Mouse (Mus musculus) intestine, embryonic 15.5 days (tissue): ENCODE data around the gene Rgl3. TPM values are rescaled to one million over a fixed set of nuclear protein-coding genes. Genes with fewer than 3 reads are reported as not detected.
A peak's percentile ranks its signal among the peaks of the same experiment; 100 is the strongest.

Source experiments
- ATAC-seq: fragments of 200-750 bp; cut with Nextera tagmentation; 2 replicates; pipeline ENCODE4 v1.8.0; 2017; ENCODE audit warnings: moderate TSS enrichment, moderate library complexity
- H3K27ac ChIP-seq: fragments of 300-500 bp; sonication (generic); 2 replicates; pipeline ENCODE4 v1.5.1; 2015; ENCODE audit warnings: mild to moderate bottlenecking, inconsistent platforms
- H3K27me3 ChIP-seq: fragments of 300-500 bp; sonication (generic); replicated peaks from 2 replicates; pipeline ENCODE4 v1.6.1; 2015; ENCODE audit warnings: inconsistent platforms
- H3K36me3 ChIP-seq: fragments of 300-500 bp; sonication (generic); 2 replicates; pipeline ENCODE4 v1.6.1; 2015; ENCODE audit warnings: inconsistent platforms
- H3K4me1 ChIP-seq: fragments of 300-500 bp; sonication (generic); replicated peaks from 2 replicates; pipeline ENCODE4 v1.6.1; 2015; ENCODE audit warnings: inconsistent platforms
- H3K4me2 ChIP-seq: fragments of 300-500 bp; sonication (generic); replicated peaks from 2 replicates; pipeline ENCODE4 v1.6.1; 2015; ENCODE audit warnings: mild to moderate bottlenecking, inconsistent platforms
- H3K4me3 ChIP-seq: fragments of 300-500 bp; sonication (generic); replicated peaks from 2 replicates; pipeline ENCODE4 v1.5.1; 2015; ENCODE audit warnings: inconsistent platforms
- H3K9ac ChIP-seq: fragments of 300-500 bp; sonication (generic); 2 replicates; pipeline ENCODE4 v1.6.1; 2015; ENCODE audit warnings: inconsistent platforms
- H3K9me3 ChIP-seq: fragments of 300-500 bp; sonication (generic); 2 replicates; pipeline ENCODE4 v1.6.1; 2016; ENCODE audit warnings: inconsistent platforms
- WGBS: fragments of 180-500 bp; shearing (Covaris S2); methylation state at CpG from one replicate; pipeline ENCODE4 v1.1.7; 2015; 5-methylcytosine and 5-hydroxymethylcytosine counted together
- polyA plus RNA-seq: library from polyadenylated mRNA; unstranded; fragments of >200 nt; fragmentation: Nextera tagmentation; extraction: Ambion mirVana; gene quantifications from 2 replicates; pipeline ENCODE4 v1.2.1, GENCODE M21; 2015

Rgl3 gene
- polyA plus RNA-seq, 1 experiment from 2014 or later: 1.7 TPM

DNA sequence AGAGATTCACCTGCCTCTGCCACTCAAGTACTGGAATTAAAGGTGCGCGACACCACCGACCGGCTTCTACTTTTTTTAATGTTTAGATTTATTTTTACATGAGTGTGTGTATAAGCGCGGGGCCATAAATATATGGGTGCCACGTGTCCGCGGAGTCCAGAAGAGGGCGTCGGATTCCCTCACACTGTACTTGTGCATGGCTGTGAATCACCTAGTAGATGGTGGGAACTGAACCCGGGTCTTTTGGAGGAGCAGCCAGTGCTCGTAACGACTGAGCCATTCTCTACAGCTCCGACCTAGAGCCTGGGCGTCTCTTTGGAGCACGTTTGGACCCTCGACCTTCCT is 34.0 kb downstream of the Rgl3 start:
- Histone ChIP-seq H3K36me3 (no peaks in the 10 kb centered on the region), H3K4me1 (peaks cover 3% of the 10 kb centered on the region; the same call in 1 of the 2 replicates), H3K27ac (peak overlapping the region; percentile 75), H3K9ac (peak overlapping the region; percentile 93), H3K27me3 (peaks cover 9% of the 10 kb centered on the region), H3K9me3 (no peaks in the 10 kb centered on the region), H3K4me2 (peak overlapping the region; percentile 69), H3K4me3 (peak overlapping the region; percentile 83)
- ATAC-seq: peak; percentile 72
- 1% methylated on average over 18 of the region's 18 CpGs for WGBS

DNA sequence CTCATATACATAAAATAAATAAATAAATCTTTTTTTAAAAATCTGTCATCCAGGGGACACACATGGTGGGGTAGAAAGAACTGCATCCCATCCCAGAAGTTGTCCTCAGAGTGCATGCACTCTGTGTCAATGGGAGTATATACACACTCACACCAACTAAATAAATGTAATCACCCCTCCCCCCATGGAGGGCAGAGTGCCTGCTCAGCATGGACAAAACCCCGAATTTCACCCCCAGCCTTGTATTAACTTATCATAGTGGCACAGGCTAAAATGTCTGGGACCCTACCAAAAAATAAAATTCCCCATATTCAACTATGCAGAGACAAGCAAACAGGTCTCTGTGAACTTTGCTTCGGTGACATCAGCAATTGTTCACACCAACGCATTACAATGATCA is 34.6 kb downstream of the Rgl3 start:
- no peak for ATAC-seq
- peak overlapping the region; percentile 69 for H3K4me2 ChIP-seq
- H3K4me3 ChIP-seq: no peak overlapping the region
- peaks cover 6% of the 10 kb centered on the region for H3K27me3 ChIP-seq
- 75% methylated on average over 3 of the region's 3 CpGs for WGBS
- no peak overlapping the region for H3K27ac ChIP-seq
- H3K4me1 ChIP-seq: 0 out of 2 replicates have a peak, but pooled peaks cover 3% of the 10 kb centered on the region
- no peaks in the 10 kb centered on the region for H3K36me3 ChIP-seq
- H3K9me3 ChIP-seq: no peaks in the 10 kb centered on the region
- no peak overlapping the region for H3K9ac ChIP-seq

DNA sequence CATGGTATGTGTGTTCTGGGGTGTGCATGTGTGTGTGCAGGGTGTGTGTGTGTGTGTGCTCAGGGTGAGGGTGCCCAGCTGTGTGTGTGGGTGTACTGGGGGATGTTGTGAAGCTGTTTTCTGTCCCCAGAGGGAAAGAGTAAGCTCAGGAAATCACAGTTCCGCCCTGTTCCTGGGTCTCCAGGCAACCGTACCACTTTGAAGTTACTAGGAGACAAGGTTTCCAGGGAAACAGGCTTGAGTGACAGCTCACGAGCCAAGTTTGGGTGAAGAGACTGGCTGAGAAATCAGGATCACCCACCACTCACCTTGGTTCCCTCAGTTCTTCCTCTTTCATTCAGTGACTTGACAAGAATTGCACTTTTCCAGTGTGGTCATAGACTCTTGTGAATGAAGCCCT is 35.6 kb downstream of the Rgl3 start:
- Histone ChIP-seq H3K9me3 (no peaks in the 10 kb centered on the region), H3K4me3 (no peak overlapping the region), H3K4me2 (no peak overlapping the region), H3K9ac (no peak overlapping the region), H3K4me1 (0 out of 2 replicates have a peak, but pooled peaks cover 3% of the 10 kb centered on the region), H3K27ac (no peak overlapping the region), H3K27me3 (no peaks in the 10 kb centered on the region), H3K36me3 (no peaks in the 10 kb centered on the region)
- 20% methylated on average over 3 of the region's 3 CpGs for WGBS
- ATAC-seq: no peak

DNA sequence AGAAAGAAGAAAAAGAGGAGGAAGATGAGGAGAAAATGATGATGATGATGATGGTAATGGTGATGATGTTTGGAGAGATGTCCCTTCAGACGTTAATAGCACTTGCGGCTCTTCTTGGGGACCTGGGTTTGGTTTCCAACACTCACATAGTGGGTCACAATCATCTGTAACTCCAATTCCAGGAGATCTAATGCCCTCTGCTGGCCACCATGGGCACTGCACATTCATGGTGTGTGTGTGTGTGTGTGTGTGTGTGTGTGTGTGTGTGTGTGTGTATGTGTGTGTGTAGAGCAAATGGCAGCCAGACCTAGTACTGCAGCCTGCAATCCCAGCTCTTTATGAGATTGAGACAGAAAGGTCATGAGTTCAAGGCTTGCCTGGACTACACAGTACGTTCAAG is 37.3 kb downstream of the Rgl3 start:
- no peaks in the 10 kb centered on the region for H3K36me3 ChIP-seq
- H3K27ac ChIP-seq: no peak overlapping the region
- no peak for ATAC-seq

DNA sequence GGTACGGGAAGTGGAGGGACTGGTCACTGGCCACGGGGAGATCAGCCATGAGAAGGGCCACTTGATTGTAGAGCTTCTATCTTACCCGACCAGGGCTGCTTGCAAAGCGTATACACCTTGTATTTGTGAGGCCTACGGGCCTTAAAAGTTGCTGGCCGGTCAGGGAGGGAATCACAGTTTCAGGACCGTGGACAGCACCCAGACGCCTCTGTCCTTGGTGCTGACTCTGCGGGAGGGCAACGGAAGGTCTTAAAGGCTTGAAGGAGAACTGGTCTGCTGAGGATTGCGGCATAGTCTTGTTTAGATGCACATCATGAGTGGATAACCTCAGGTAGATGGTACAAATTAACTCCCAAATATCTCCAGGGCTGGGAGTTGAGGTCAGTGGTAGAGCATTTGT is 38.9 kb downstream of the Rgl3 start:
- H3K4me1 ChIP-seq: 0 out of 2 replicates have a peak, but pooled peaks cover 4% of the 10 kb centered on the region
- no peak overlapping the region for H3K4me3 ChIP-seq
- no peaks in the 10 kb centered on the region for H3K9me3 ChIP-seq
- no peak overlapping the region for H3K4me2 ChIP-seq
- H3K36me3 ChIP-seq: no peaks in the 10 kb centered on the region
- H3K27ac ChIP-seq: no peak overlapping the region
- WGBS: 16% methylated on average over 11 of the region's 11 CpGs
- no peak overlapping the region for H3K9ac ChIP-seq
- ATAC-seq: no peak
- H3K27me3 ChIP-seq: peaks cover 10% of the 10 kb centered on the region; the same call in 1 of the 2 replicates

More for the DNA sequence above, 37.3 kb downstream of the Rgl3 start:
- WGBS: 72% methylated on average over 3 of the region's 3 CpGs
- H3K4me2 ChIP-seq: no peak overlapping the region
- no peak overlapping the region for H3K9ac ChIP-seq
- peaks cover 10% of the 10 kb centered on the region; the same call in 1 of the 2 replicates for H3K27me3 ChIP-seq
- no peaks in the 10 kb centered on the region for H3K9me3 ChIP-seq
- H3K4me3 ChIP-seq: no peak overlapping the region
- H3K4me1 ChIP-seq: 0 out of 2 replicates have a peak, but pooled peaks cover 7% of the 10 kb centered on the region

DNA sequence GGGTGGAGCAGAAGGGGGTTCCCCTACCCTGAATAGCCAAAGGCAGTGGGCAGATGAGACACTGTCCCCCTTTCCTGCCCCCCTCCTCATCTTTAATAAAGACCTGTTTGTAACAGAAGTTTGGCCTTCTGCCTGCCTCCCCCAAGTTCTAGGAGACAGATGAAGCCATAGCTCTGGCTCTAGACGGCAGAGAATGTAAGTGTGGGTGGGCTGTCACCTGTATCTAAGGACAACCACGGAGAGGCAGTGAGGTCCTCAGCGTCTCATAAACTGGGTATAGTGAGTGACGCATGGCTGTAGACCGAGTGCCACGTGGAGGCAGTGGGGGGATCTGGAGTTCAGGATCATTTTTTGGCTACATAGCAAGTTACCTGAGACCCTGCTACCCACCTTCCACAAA is 40.5 kb downstream of the Rgl3 start:
- no peak for ATAC-seq
- no peak overlapping the region for H3K4me3 ChIP-seq
- no peak overlapping the region for H3K27ac ChIP-seq
- H3K9me3 ChIP-seq: no peaks in the 10 kb centered on the region
- H3K4me1 ChIP-seq: 0 out of 2 replicates have a peak, but pooled peaks cover 4% of the 10 kb centered on the region
- H3K9ac ChIP-seq: no peak overlapping the region
- H3K36me3 ChIP-seq: no peaks in the 10 kb centered on the region
- 61% methylated on average over 6 of the region's 6 CpGs for WGBS
- no peak overlapping the region for H3K4me2 ChIP-seq
- peaks cover 15% of the 10 kb centered on the region for H3K27me3 ChIP-seq

DNA sequence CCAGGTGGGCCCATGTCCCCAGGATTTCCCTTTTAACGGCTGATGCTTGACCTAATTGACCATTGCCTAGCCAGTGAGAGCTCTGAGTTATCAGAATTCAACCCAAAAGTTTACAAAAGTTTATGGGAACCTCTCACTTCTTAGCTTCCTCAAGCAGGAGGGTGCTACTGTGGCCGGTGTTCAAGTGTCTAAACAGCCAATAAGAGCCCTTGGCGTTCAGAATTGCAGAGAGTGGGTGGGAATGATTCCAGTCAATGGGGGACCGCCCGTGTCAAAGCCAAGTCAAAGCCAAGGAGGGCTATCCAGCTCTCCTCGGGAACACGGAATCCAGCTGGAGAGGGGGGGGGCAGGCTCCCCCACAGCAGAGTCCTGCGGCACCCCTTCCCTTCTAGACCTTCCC is 41.1 kb downstream of the Rgl3 start:
- Histone ChIP-seq H3K4me3 (no peak overlapping the region), H3K27ac (no peak overlapping the region), H3K9me3 (no peaks in the 10 kb centered on the region), H3K9ac (no peak overlapping the region), H3K4me1 (0 out of 2 replicates have a peak, but pooled peaks cover 4% of the 10 kb centered on the region), H3K36me3 (no peaks in the 10 kb centered on the region), H3K4me2 (no peak overlapping the region), H3K27me3 (peaks cover 20% of the 10 kb centered on the region)
- ATAC-seq: no peak
- 56% methylated on average over 8 of the region's 8 CpGs for WGBS

DNA sequence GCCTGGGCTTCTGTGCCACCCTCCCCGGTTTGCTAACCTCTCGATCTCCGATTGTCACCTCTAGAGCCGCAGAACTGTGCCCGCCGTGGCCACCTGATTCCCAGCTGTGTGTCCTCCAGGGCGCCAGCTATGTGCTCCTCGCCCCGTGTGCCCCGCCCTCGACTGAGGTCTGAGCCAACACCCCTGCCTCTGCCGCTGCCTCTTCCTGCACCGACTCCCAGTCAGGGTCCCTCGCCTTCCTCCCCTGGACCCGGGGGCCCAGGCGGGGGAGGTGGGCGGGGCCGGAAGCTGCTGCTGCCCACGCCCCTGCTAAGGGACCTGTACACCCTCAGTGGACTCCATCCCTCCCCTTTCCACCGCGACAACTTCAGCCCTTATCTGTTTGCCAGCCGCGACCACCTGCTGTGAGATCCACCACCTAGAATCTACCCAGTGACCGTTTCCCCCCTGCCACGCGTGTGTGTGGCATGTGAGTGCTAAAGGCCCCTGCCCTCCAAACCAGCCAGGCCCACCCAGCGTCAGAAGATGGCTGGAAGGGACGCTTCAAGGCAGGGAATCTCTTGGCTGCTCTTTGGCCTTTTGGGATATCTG is 41.6 kb downstream of the Rgl3 start:
- WGBS: 7% methylated on average over 28 of the region's 28 CpGs
- Histone ChIP-seq H3K36me3 (no peaks in the 10 kb centered on the region), H3K27me3 (peaks cover 20% of the 10 kb centered on the region), H3K4me3 (0 out of 2 replicates have a peak overlapping the region, but pooled peaks have one; percentile 2), H3K9me3 (no peaks in the 10 kb centered on the region), H3K4me2 (peak overlapping the region; percentile 31), H3K9ac (no peak overlapping the region), H3K27ac (no peak overlapping the region), H3K4me1 (0 out of 2 replicates have a peak, but pooled peaks cover 4% of the 10 kb centered on the region)
- ATAC-seq: peak; percentile 51

DNA sequence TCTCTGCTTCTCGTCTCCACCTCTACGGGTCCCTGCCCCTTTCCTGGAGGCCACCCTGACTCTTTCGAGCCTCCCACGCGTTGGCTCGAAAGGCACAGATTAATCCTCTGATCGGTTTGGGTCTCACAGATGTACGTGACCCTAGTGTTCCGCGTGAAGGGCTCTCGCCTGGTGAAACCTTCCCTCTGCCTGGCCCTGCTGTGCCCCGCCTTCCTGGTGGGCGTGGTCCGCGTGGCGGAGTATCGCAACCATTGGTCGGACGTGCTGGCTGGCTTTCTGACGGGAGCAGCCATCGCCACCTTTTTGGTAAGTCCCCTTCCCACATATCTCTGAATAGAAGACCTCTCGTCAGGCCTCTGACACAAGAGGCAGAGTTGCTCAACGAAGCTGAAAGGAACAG is 45.0 kb downstream of the Rgl3 start:
- 15% methylated on average over 23 of the region's 23 CpGs for WGBS
- no peak overlapping the region for H3K4me3 ChIP-seq
- H3K4me2 ChIP-seq: peak overlapping the region; percentile 30; the same call in 1 of the 2 replicates

DNA sequence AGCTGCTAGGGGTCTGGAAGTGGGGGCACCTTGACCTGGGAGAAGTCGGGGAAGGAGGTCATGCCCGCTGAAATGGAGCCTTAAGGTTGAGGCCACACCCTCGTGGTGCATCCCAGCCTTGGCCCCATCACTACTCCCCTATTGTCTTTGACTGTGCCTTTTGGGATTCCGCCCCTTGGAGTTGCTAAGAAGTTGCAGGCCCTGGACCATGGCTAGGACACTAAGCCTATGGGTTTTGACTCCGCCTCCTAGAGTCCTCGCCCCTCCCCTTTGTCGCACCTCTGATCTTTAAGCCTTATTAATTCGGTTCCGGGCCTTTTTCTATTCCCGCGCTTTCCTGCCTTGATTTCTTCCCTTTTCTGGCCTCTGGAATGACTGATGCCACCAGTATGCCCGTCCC is 45.6 kb downstream of the Rgl3 start:
- Histone ChIP-seq H3K4me2 (no peak overlapping the region), H3K27ac (no peak overlapping the region), H3K36me3 (no peaks in the 10 kb centered on the region), H3K9me3 (no peaks in the 10 kb centered on the region), H3K9ac (no peak overlapping the region), H3K4me1 (0 out of 2 replicates have a peak, but pooled peaks cover 4% of the 10 kb centered on the region), H3K4me3 (no peak overlapping the region), H3K27me3 (peaks cover 20% of the 10 kb centered on the region)
- 43% methylated on average over 12 of the region's 12 CpGs for WGBS
- ATAC-seq: no peak

More for the DNA sequence above, 45.0 kb downstream of the Rgl3 start:
- H3K27ac ChIP-seq: no peak overlapping the region
- no peaks in the 10 kb centered on the region for H3K36me3 ChIP-seq
- 0 out of 2 replicates have a peak, but pooled peaks cover 4% of the 10 kb centered on the region for H3K4me1 ChIP-seq
- peak; percentile 45; the same call in 1 of the 2 replicates for ATAC-seq
- H3K27me3 ChIP-seq: peaks cover 20% of the 10 kb centered on the region
- no peaks in the 10 kb centered on the region for H3K9me3 ChIP-seq
- H3K9ac ChIP-seq: no peak overlapping the region

DNA sequence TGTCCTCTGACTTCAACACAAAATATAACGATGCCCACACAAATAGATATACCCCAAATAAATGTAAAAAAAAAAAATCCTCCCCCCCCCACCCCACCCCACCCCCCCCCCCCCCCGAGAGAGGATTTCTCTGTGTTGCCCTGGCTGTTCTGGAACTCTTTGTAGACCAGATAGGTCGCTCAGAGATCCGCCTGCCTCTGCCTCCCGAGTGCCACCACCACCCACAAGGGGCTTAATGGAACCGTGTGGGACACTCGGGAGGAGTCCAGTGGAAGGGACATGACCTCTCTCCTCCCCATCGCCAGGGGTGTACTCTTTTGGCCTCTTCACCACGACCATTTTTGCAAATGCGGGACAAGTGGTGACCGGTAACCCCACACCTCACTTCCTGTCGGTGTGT is 46.2 kb downstream of the Rgl3 start:
- ATAC-seq: no peak
- Histone ChIP-seq H3K27ac (no peak overlapping the region), H3K4me2 (no peak overlapping the region), H3K4me3 (no peak overlapping the region), H3K27me3 (peaks cover 16% of the 10 kb centered on the region), H3K36me3 (no peaks in the 10 kb centered on the region), H3K4me1 (0 out of 2 replicates have a peak, but pooled peaks cover 4% of the 10 kb centered on the region), H3K9ac (no peak overlapping the region), H3K9me3 (no peaks in the 10 kb centered on the region)
- WGBS: 75% methylated on average over 12 of the region's 12 CpGs

DNA sequence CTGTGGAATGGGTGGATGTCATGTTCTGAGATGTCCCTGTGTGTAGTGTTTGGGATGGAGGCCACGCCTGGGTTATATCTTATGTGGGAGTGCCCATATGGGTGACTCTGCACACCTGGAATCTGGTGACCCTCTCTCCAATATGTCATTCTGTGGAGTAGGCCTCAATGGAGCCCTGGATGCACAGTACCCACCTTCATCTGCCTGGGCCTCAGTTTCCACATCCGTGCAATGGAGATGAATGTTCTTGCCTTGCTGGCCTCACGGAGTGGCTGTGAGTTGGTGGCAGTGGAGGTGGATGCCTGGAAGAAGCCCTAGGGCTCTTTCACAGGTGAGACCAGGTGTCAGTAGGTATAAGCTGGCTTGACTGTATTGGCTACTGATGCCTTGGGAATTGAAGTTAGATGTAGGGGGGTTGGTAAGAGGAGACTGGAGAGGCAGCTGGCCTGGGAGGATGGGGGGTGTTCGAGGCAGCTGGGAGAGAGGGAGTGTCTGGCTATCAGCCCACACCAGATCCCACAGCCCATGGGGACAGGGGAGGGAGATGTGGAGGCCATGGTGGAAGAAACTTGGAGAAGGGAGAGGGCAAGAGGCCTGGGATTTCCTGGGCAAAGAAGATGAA is 50.9 kb downstream of the Rgl3 start:
- 0 out of 2 replicates have a peak, but pooled peaks cover 6% of the 10 kb centered on the region for H3K4me1 ChIP-seq
- no peak overlapping the region for H3K9ac ChIP-seq
- WGBS: 79% methylated on average over 4 of the region's 4 CpGs
- ATAC-seq: no peak
- H3K4me2 ChIP-seq: no peak overlapping the region
- H3K27me3 ChIP-seq: 0 out of 2 replicates have a peak, but pooled peaks cover under 1% of the 10 kb centered on the region
- H3K36me3 ChIP-seq: no peaks in the 10 kb centered on the region
- H3K9me3 ChIP-seq: no peaks in the 10 kb centered on the region
- H3K27ac ChIP-seq: no peak overlapping the region
- H3K4me3 ChIP-seq: no peak overlapping the region
